Mouse (Mus musculus) embryo, embryonic 11 days (tissue): ENCODE measurements around the gene Vmn1r235.
"Not testable (repeated sequence)": the region's sequence is repeated elsewhere in the genome, so short reads cannot be mapped to it uniquely, and the experiment has no call there.

Experiments used
- DNase-seq: peaks from one replicate; pipeline ENCODE4 v3.0.0-alpha.2; 2015

The Vmn1r235 gene

GRCm38 (mm10) chr17:21256111-21256510 lies at the start of gene Vmn1r235:
Vmn1r235 (plus strand) TSS chr17:21256411.
- DNase-seq, result no peak

- not testable (repeated sequence) for DNase-seq
Measured at GRCm38 (mm10) chr17:21211081-21211480, 45.1 kb upstream of the Vmn1r235 start.

GRCm38 (mm10) chr17:21225787-21226186 lies 30.4 kb upstream of the Vmn1r235 start, which contains the start of gene Vmn1r234:
Vmn1r234 (plus strand) TSS chr17:21226087.
- no peak for DNase-seq

GRCm38 (mm10) chr17:21231654-21232053 lies 24.6 kb upstream of the Vmn1r235 start:
- peak; percentile 49 for DNase-seq

GRCm38 (mm10) chr17:21272103-21272502 lies 15.9 kb downstream of the Vmn1r235 start:
- DNase-seq, result peak; percentile 46

- DNase-seq, result no peak
Measured at GRCm38 (mm10) chr17:21282642-21283041, 26.4 kb downstream of the Vmn1r235 start, which contains the start of gene Vmn1r236. Vmn1r236 (plus strand) TSS chr17:21282942.

GRCm38 (mm10) chr17:21284395-21284794 lies 28.2 kb downstream of the Vmn1r235 start:
- DNase-seq, result no peak

- DNase-seq, result no peak
Measured at GRCm38 (mm10) chr17:21289695-21290094, 33.5 kb downstream of the Vmn1r235 start.

GRCm38 (mm10) chr17:21311565-21311964 lies 55.4 kb downstream of the Vmn1r235 start, which contains the start of gene Vmn1r237:
Vmn1r237 (plus strand) TSS chr17:21311865.
- no peak for DNase-seq
